Mouse (Mus musculus) cerebellum, adult 2 months (tissue): Measurements from ENCODE around the gene Sh3glb1.

Experiments
- CTCF ChIP-seq: fragments of 200-500 bp; IDR thresholded peaks from 2 replicates; pipeline ENCODE4 v1.5.1; 2011; ENCODE audit warnings: low read depth, mild to moderate bottlenecking, control low read depth, low read length, moderate library complexity, borderline replicate concordance; ENCODE audit not compliant: insufficient read depth
- POLR2A ChIP-seq: fragments of 200-500 bp; IDR thresholded peaks from 2 replicates; pipeline ENCODE4 v1.6.1; 2011; ENCODE audit warnings: low read length, control low read depth, borderline replicate concordance; ENCODE audit not compliant: insufficient read depth

DNA sequence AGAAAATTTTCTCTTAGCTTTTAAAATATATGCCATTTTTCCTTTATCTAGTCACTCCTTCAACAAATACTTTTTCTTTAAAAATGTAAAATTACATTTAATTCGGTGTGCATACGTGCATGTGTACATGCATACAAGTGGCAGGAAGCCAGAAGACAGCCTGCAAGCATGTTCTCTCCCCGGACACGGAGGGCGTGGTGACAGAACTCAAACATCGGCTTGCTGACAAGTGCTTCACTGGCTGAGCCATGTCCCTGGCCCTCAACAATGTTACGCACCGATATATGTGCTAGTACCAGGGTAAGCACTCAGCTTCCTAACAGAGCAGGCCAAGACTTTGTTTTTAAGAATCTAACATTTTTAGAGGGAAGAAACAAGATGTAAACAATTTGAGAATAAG, 5.5 kb downstream of the Sh3glb1 start:
- TF ChIP-seq CTCF: no peak
- TF ChIP-seq POLR2A: no peak
